Mouse (Mus musculus): ENCODE measurements around the gene Hmgn1. TPM values are rescaled to one million over a fixed set of nuclear protein-coding genes. Genes with fewer than 3 reads are reported as not detected.

Gene Hmgn1
- polyA plus RNA-seq, 2 experiments from 2014 or later, result 62.4 to 79.5 TPM

Other genes with a start within 250 kb of the Hmgn1 start
- gene Psmg1, start 136.8 kb downstream of the Hmgn1 start, polyA plus RNA-seq (2017; shearing (Covaris generic)), result 10 to 100 TPM; 23.4 to 24.1 TPM
- 10 to 100 TPM; 54.9 to 60.0 TPM for gene Brwd1, start 45.2 kb downstream of the Hmgn1 start, polyA plus RNA-seq (2017; shearing (Covaris generic))
- gene Wrb, start 17.7 kb upstream of the Hmgn1 start, polyA plus RNA-seq (2017; shearing (Covaris generic)), result 10 to 100 TPM; 19.1 to 21.4 TPM
- not detected for gene Lca5l, start 64.5 kb upstream of the Hmgn1 start, polyA plus RNA-seq (2017; shearing (Covaris generic))
- gene Sh3bgr, start 72.7 kb upstream of the Hmgn1 start, polyA plus RNA-seq (2017; shearing (Covaris generic)), result not detected
- 1 to 10 TPM; 2.1 to 2.7 TPM for gene B3galt5, start 108.1 kb upstream of the Hmgn1 start, polyA plus RNA-seq (2017; shearing (Covaris generic))